Comparison of ENCODE assay signal across 20 mouse cellular contexts in genomic region chr12:32615000-32615399, GRCm38 (mm10).
"Had no signal": no experiment of that assay in that cellular context is flagged by ENCODE, and none has a peak within 500 bp of the region (broad histone marks: within the 10 kb centered on the region; RNA-seq: fewer than 3 reads in every experiment).

No protein-coding gene starts in this region.

- H3K4me2 ChIP-seq: liver, embryonic 13.5 days; liver, embryonic 15.5 days; lung, embryonic 15.5 days; midbrain, embryonic 12.5 days; neural tube, embryonic 13.5 days; neural tube, embryonic 15.5 days had no signal

- DNase-seq: liver, embryonic 13.5 days; lung, adult 18-20 months; lung, postnatal 14 days; midbrain, embryonic 14.5 days; retina, postnatal 1 day; right cerebral cortex, adult 18-20 months; right cerebral cortex, postnatal 25 days; right cerebral cortex, postnatal 4 days; spleen, adult 18-20 months; thymus, adult 18-20 months; thymus, postnatal 14 days; thymus, postnatal 36 days had no signal

- H3K4me3 ChIP-seq: liver, embryonic 13.5 days; liver, embryonic 15.5 days; lung, embryonic 15.5 days; midbrain, embryonic 10.5 days; midbrain, embryonic 12.5 days; myocyte; neural tube, embryonic 13.5 days; neural tube, embryonic 15.5 days had no signal

- H3K27me3 ChIP-seq: liver, embryonic 13.5 days; liver, embryonic 15.5 days; lung, embryonic 15.5 days; midbrain, embryonic 12.5 days; neural tube, embryonic 13.5 days; neural tube, embryonic 15.5 days had no signal

- H3K4me1 ChIP-seq: liver, embryonic 13.5 days; liver, embryonic 15.5 days; lung, embryonic 15.5 days; midbrain, embryonic 10.5 days; midbrain, embryonic 12.5 days; neural tube, embryonic 13.5 days; neural tube, embryonic 15.5 days had no signal

- ATAC-seq: midbrain, embryonic 16.5 days had no signal

- H3K9me3 ChIP-seq: liver, embryonic 13.5 days; liver, embryonic 15.5 days; lung, embryonic 15.5 days; midbrain, embryonic 10.5 days; midbrain, embryonic 12.5 days; neural tube, embryonic 13.5 days; neural tube, embryonic 15.5 days had no signal

- H3K9ac ChIP-seq: liver, embryonic 13.5 days; liver, embryonic 15.5 days; lung, embryonic 15.5 days; midbrain, embryonic 12.5 days; neural tube, embryonic 13.5 days; neural tube, embryonic 15.5 days had no signal

- H3K36me3 ChIP-seq: liver, embryonic 13.5 days; liver, embryonic 15.5 days; lung, embryonic 15.5 days; midbrain, embryonic 10.5 days; midbrain, embryonic 12.5 days; neural tube, embryonic 13.5 days; neural tube, embryonic 15.5 days had no signal

- H3K27ac ChIP-seq: liver, embryonic 13.5 days; liver, embryonic 15.5 days; lung, embryonic 15.5 days; midbrain, embryonic 10.5 days; midbrain, embryonic 12.5 days; neural tube, embryonic 13.5 days; neural tube, embryonic 15.5 days had no signal
